Mouse (Mus musculus): ENCODE measurements around the gene Sbpl.

DNA sequence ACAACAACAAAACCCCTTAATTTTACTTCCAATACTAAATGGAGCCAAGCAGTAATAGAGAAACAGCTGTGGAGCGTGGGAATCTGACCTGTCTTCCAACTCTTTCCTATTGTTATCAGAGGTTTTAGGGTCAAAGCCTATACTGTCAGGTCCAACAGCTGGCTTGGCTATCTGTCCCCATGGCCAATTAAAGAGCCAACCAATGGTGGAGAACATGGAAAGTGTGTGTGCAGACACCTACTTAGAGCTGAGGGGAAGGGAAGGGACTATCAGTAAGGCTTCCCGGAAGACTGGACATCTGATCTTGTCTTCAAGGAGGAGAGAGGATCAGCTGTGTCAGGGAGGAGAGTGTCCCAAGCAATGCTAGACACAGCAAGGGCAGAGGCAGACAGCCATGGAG lies 6.0 kb downstream of the Sbpl start:
- TF ChIP-seq NANOG (IDR thresholded peaks at IDR 0.05; ENCODE audit: borderline replicate concordance, low read length) (no peak), CTCF (conservative IDR thresholded peaks at IDR 0.05; ENCODE audit: low read length) (no peak)

All from E14TG2a.4 (cell line).